Mouse (Mus musculus) hindbrain, embryonic 14.5 days (tissue): ENCODE results near the gene Ppp1cb. TPM values are rescaled to one million over a fixed set of nuclear protein-coding genes. Genes with fewer than 3 reads are reported as not detected.
"Not testable (repeated sequence)": the region's sequence is repeated elsewhere in the genome, so short reads cannot be mapped to it uniquely, and the experiment has no call there.

Source experiments
- ATAC-seq: fragments of 200-750 bp; cut with Nextera tagmentation; 2 replicates; pipeline ENCODE4 v1.8.0; 2017; ENCODE audit warnings: moderate number of reproducible peaks, mild to moderate bottlenecking, moderate TSS enrichment, moderate library complexity; ENCODE audit not compliant: low FRiP score
- DNase-seq: peaks from one replicate; pipeline ENCODE4 v3.0.0-alpha.2; 2015; ENCODE audit warnings: low spot score
- H3K27ac ChIP-seq: fragments of 300-500 bp; sonication (generic); 2 replicates; pipeline ENCODE4 v1.5.1; 2014; ENCODE audit warnings: mild to moderate bottlenecking, moderate library complexity
- H3K27me3 ChIP-seq: fragments of 300-500 bp; sonication (generic); 2 replicates; pipeline ENCODE4 v1.6.1; 2014; ENCODE audit warnings: mild to moderate bottlenecking, low read length, mixed read lengths; ENCODE audit not compliant: control insufficient read depth, insufficient read depth
- H3K36me3 ChIP-seq: fragments of 300-500 bp; sonication (generic); replicated peaks from 2 replicates; pipeline ENCODE4 v1.6.1; 2014; ENCODE audit not compliant: control insufficient read depth, insufficient read depth
- H3K4me1 ChIP-seq: fragments of 300-500 bp; sonication (generic); replicated peaks from 2 replicates; pipeline ENCODE4 v1.6.1; 2014; ENCODE audit warnings: antibody characterized with exemption, low read length, mixed read lengths; ENCODE audit not compliant: control insufficient read depth, insufficient read depth
- H3K4me2 ChIP-seq: fragments of 300-500 bp; sonication (generic); replicated peaks from 2 replicates; pipeline ENCODE4 v1.6.1; 2014; ENCODE audit warnings: mild to moderate bottlenecking, moderate library complexity
- H3K4me3 ChIP-seq: fragments of 300-500 bp; sonication (generic); replicated peaks from 2 replicates; pipeline ENCODE4 v1.5.1; 2014; ENCODE audit warnings: mild to moderate bottlenecking, low read length
- H3K9ac ChIP-seq: fragments of 300-500 bp; sonication (generic); 2 replicates; pipeline ENCODE4 v1.6.1; 2014
- H3K9me3 ChIP-seq: fragments of 300-500 bp; sonication (generic); 2 replicates; pipeline ENCODE4 v1.6.1; 2016; ENCODE audit warnings: low read length; ENCODE audit not compliant: control insufficient read depth
- WGBS: fragments of 180-500 bp; shearing (Covaris S2); extraction: QIAGEN DNeasy Blood & Tissue Kit; methylation state at CpG from one replicate; pipeline ENCODE4 v1.1.7; 2014; 5-methylcytosine and 5-hydroxymethylcytosine counted together
- polyA plus RNA-seq: library from polyadenylated mRNA; unstranded; fragments of >200 nt; fragmentation: Nextera tagmentation; extraction: Ambion mirVana; gene quantifications from 2 replicates; pipeline ENCODE4 v1.2.1, GENCODE M21; 2014

Gene Ppp1cb
- polyA plus RNA-seq, 1 experiment from 2014 or later = 231 TPM

GRCm38 (mm10) chr5:32416881-32417280 lies 41.8 kb upstream of the Ppp1cb start:
- Histone ChIP-seq H3K4me3 (no peak overlapping the region), H3K4me1 (0 out of 2 replicates have a peak, but pooled peaks cover 8% of the 10 kb centered on the region), H3K9ac (no peak overlapping the region), H3K27me3 (no peaks in the 10 kb centered on the region), H3K36me3 (no peaks in the 10 kb centered on the region), H3K27ac (no peak overlapping the region), H3K4me2 (no peak overlapping the region), H3K9me3 (no peaks in the 10 kb centered on the region)
- DNase-seq (no peak), ATAC-seq (no peak; the same call in 1 of the 2 replicates)
- 46% methylated on average over 4 of the region's 4 CpGs for WGBS

GRCm38 (mm10) chr5:32422081-32422589 lies 36.5 kb upstream of the Ppp1cb start:
- no peak for DNase-seq
- WGBS = 26% methylated on average over 15 of the region's 15 CpGs
- no peak overlapping the region for H3K4me2 ChIP-seq

GRCm38 (mm10) chr5:32423339-32424046 lies 35.1 kb upstream of the Ppp1cb start:
- ATAC-seq (no peak), DNase-seq (no peak)
- Histone ChIP-seq H3K4me3 (no peak overlapping the region), H3K4me1 (0 out of 2 replicates have a peak, but pooled peaks cover 3% of the 10 kb centered on the region), H3K27ac (no peak overlapping the region), H3K27me3 (no peaks in the 10 kb centered on the region), H3K4me2 (no peak overlapping the region), H3K9ac (no peak overlapping the region), H3K36me3 (no peaks in the 10 kb centered on the region), H3K9me3 (no peaks in the 10 kb centered on the region)
- 51% methylated on average over 11 of the region's 11 CpGs for WGBS

More at GRCm38 (mm10) chr5:32422081-32422589, 36.5 kb upstream of the Ppp1cb start:
- H3K9ac ChIP-seq = no peak overlapping the region
- H3K9me3 ChIP-seq = no peaks in the 10 kb centered on the region
- no peak overlapping the region for H3K4me3 ChIP-seq
- no peak for ATAC-seq
- no peaks in the 10 kb centered on the region for H3K36me3 ChIP-seq
- no peak overlapping the region for H3K27ac ChIP-seq
- 0 out of 2 replicates have a peak, but pooled peaks cover 3% of the 10 kb centered on the region for H3K4me1 ChIP-seq
- no peaks in the 10 kb centered on the region for H3K27me3 ChIP-seq

- Histone ChIP-seq H3K27ac (no peak overlapping the region), H3K4me1 (0 out of 2 replicates have a peak, but pooled peaks cover 3% of the 10 kb centered on the region), H3K27me3 (no peaks in the 10 kb centered on the region), H3K36me3 (no peaks in the 10 kb centered on the region), H3K9ac (no peak overlapping the region), H3K4me2 (no peak overlapping the region), H3K4me3 (no peak overlapping the region), H3K9me3 (no peaks in the 10 kb centered on the region)
- no peak for ATAC-seq
- DNase-seq = no peak
- 91% methylated on average over 8 of the region's 8 CpGs for WGBS
Measured at GRCm38 (mm10) chr5:32424464-32424863, 34.2 kb upstream of the Ppp1cb start.

- Histone ChIP-seq H3K36me3 (no peaks in the 10 kb centered on the region), H3K4me2 (no peak overlapping the region), H3K9me3 (no peaks in the 10 kb centered on the region), H3K27me3 (no peaks in the 10 kb centered on the region), H3K27ac (no peak overlapping the region), H3K4me1 (0 out of 2 replicates have a peak, but pooled peaks cover 3% of the 10 kb centered on the region), H3K4me3 (no peak overlapping the region), H3K9ac (no peak overlapping the region)
- no peak for ATAC-seq
- no peak for DNase-seq
- WGBS = 70% methylated on average over 14 of the region's 14 CpGs
Measured at GRCm38 (mm10) chr5:32425485-32426171, 33.0 kb upstream of the Ppp1cb start.

GRCm38 (mm10) chr5:32430399-32430798 lies 28.2 kb upstream of the Ppp1cb start:
- Histone ChIP-seq H3K27me3 (no peaks in the 10 kb centered on the region), H3K4me2 (no peak overlapping the region), H3K4me1 (no peaks in the 10 kb centered on the region), H3K36me3 (no peaks in the 10 kb centered on the region), H3K9me3 (no peaks in the 10 kb centered on the region), H3K9ac (no peak overlapping the region), H3K4me3 (no peak overlapping the region), H3K27ac (no peak overlapping the region)
- 98% methylated on average over 1 of the region's 1 CpGs for WGBS
- ATAC-seq (no peak), DNase-seq (no peak)

GRCm38 (mm10) chr5:32434346-32434745 lies 24.3 kb upstream of the Ppp1cb start:
- H3K9ac ChIP-seq, H3K9me3 ChIP-seq, H3K4me2 ChIP-seq, H3K27me3 ChIP-seq, H3K36me3 ChIP-seq, H3K4me3 ChIP-seq, DNase-seq, H3K27ac ChIP-seq, H3K4me1 ChIP-seq, ATAC-seq: not testable (repeated sequence)
- 93% methylated on average over 3 of the region's 3 CpGs for WGBS

- H3K4me1 ChIP-seq = no peaks in the 10 kb centered on the region
- no peaks in the 10 kb centered on the region for H3K9me3 ChIP-seq
- H3K27ac ChIP-seq = no peak overlapping the region
- no peaks in the 10 kb centered on the region for H3K27me3 ChIP-seq
- WGBS = 88% methylated on average over 3 of the region's 3 CpGs
- ATAC-seq (no peak), DNase-seq (no peak)
- no peak overlapping the region for H3K4me3 ChIP-seq
- no peak overlapping the region for H3K9ac ChIP-seq
- H3K36me3 ChIP-seq = no peaks in the 10 kb centered on the region
- H3K4me2 ChIP-seq = no peak overlapping the region
Measured at GRCm38 (mm10) chr5:32435612-32436011, 23.0 kb upstream of the Ppp1cb start.

GRCm38 (mm10) chr5:32437901-32438563 lies 20.6 kb upstream of the Ppp1cb start:
- Histone ChIP-seq H3K4me3 (no peak overlapping the region), H3K27me3 (no peaks in the 10 kb centered on the region), H3K4me1 (no peaks in the 10 kb centered on the region), H3K9ac (no peak overlapping the region), H3K4me2 (no peak overlapping the region), H3K9me3 (no peaks in the 10 kb centered on the region), H3K36me3 (no peaks in the 10 kb centered on the region), H3K27ac (no peak overlapping the region)
- DNase-seq (no peak), ATAC-seq (no peak)
- 33% methylated on average over 5 of the region's 5 CpGs for WGBS
